Mouse (Mus musculus): ENCODE data around the gene Znrf3.

The Znrf3 gene

GRCm38 (mm10) chr11:5239706-5240690 is 204.6 kb downstream of the Znrf3 start:
- DNase-seq (ENCODE audit: low spot score) = no peak

Measured in testis, postnatal 10 days (tissue).